Comparison of ENCODE assay signal across 20 mouse cellular contexts in genomic region chr4:139452944-139453700, GRCm38 (mm10).
"Had no signal": no experiment of that assay in that cellular context is flagged by ENCODE, and none has a peak within 500 bp of the region (broad histone marks: within the 10 kb centered on the region; RNA-seq: fewer than 3 reads in every experiment).

No protein-coding gene starts in this region.

- H3K4me3 ChIP-seq: layer of hippocampus, adult 2 months; limb, embryonic 10.5 days; limb, embryonic 13.5 days; liver, embryonic 12.5 days; liver, embryonic 15.5 days; lung, embryonic 15.5 days; megakaryocyte, embryonic 14.5 days; midbrain, embryonic 10.5 days; midbrain, embryonic 13.5 days; myocyte; neural tube, embryonic 13.5 days had no signal

- H3K4me1 ChIP-seq: limb, embryonic 10.5 days; limb, embryonic 13.5 days; liver, embryonic 12.5 days; liver, embryonic 15.5 days; lung, embryonic 15.5 days; megakaryocyte, embryonic 14.5 days; midbrain, embryonic 10.5 days; midbrain, embryonic 13.5 days; neural tube, embryonic 13.5 days had no signal

- H3K9ac ChIP-seq: limb, embryonic 13.5 days; liver, embryonic 12.5 days; liver, embryonic 15.5 days; lung, embryonic 15.5 days; midbrain, embryonic 13.5 days; neural tube, embryonic 13.5 days had no signal

- H3K27ac ChIP-seq: kidney, postnatal 0 days; layer of hippocampus, adult 2 months; limb, embryonic 10.5 days; limb, embryonic 13.5 days; liver, embryonic 12.5 days; liver, embryonic 15.5 days; lung, embryonic 15.5 days; midbrain, embryonic 10.5 days; midbrain, embryonic 13.5 days; neural tube, embryonic 13.5 days; stomach, postnatal 0 days had no signal

- DNase-seq: kidney, postnatal 25 days; layer of hippocampus, adult 9-11 months; liver; lung, adult 18-20 months; lung, postnatal 10 days; lung, postnatal 36 days; thymus, postnatal 25 days had no signal

- H3K27me3 ChIP-seq: limb, embryonic 13.5 days; liver, embryonic 12.5 days; liver, embryonic 15.5 days; lung, embryonic 15.5 days; megakaryocyte, embryonic 14.5 days; midbrain, embryonic 13.5 days; neural tube, embryonic 13.5 days had no signal
